Mouse (Mus musculus): ENCODE data around the gene Baiap2l2. TPM values are rescaled to one million over a fixed set of nuclear protein-coding genes. Genes with fewer than 3 reads are reported as not detected.

Baiap2l2 gene
- polyA plus RNA-seq, 1 experiment from 2014 or later = 2.6 TPM

DNA sequence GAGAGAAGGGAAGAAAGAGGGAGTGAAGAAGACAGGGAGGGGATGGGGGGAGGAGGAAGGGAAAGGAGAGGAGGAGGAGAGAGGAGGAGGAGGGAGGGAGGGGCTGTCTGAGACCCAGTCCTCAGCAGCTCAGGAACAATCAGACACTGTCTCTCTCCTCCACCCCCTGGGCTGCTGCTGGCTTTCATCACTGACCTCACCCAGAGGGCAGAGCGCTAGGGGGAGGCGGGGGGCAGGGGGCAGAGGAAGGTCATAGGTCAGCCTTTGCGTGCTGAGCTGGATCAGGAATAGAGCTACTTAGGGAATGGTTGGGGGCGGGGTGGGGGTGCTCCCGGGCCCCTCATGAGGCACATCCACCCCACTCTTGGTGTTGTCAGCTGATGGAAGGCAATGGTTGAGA lies 61.7 kb downstream of the Baiap2l2 start:
- 15% methylated on average over 5 of the region's 5 CpGs for WGBS
- no peaks in the 10 kb centered on the region for H3K9me3 ChIP-seq (replicated peaks; ENCODE audit: control insufficient read depth, low read length)
- DNase-seq (ENCODE audit: low spot score) = no peak

DNA sequence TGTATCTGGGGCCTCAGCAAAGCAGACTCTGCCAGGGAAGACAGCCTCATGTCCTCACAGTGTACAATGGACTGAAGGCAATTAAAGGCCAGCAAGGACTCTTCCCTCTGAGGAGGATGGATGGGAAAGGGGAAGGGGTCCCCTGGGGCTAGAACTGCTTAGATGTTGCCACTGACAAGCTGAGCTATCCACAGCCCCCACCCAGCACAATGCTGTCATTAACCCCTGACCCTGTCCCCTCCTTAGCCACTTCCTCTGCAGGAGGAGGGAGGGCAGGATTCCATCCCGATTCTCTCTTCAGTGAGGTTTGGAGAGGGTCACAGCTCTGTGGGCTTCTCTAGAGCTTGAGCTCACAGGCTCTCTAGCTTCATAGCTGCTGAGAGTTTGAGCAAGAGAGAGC lies 65.8 kb downstream of the Baiap2l2 start:
- Histone ChIP-seq H3K4me3 (ENCODE audit: low read depth, low read length) (no peak overlapping the region), H3K9ac (ENCODE audit: low read length) (0 out of 2 replicates have a peak overlapping the region, but pooled peaks have one; percentile 17), H3K27me3 (replicated peaks; ENCODE audit: control insufficient read depth, insufficient read depth, low read length) (no peaks in the 10 kb centered on the region), H3K9me3 (replicated peaks; ENCODE audit: control insufficient read depth, low read length) (no peaks in the 10 kb centered on the region), H3K27ac (ENCODE audit: low read depth, low read length) (no peak overlapping the region), H3K4me2 (ENCODE audit: low read length) (no peak overlapping the region), H3K4me1 (ENCODE audit: control insufficient read depth, insufficient read depth, low read length) (no peaks in the 10 kb centered on the region), H3K36me3 (ENCODE audit: control insufficient read depth, insufficient read depth, low read length) (no peaks in the 10 kb centered on the region)
- no peak for DNase-seq (ENCODE audit: low spot score)
- WGBS = 0% methylated on average over 1 of the region's 1 CpGs
- ATAC-seq = no peak

More for the DNA sequence above, 61.7 kb downstream of the Baiap2l2 start:
- no peak overlapping the region for H3K4me2 ChIP-seq (ENCODE audit: low read length)
- no peaks in the 10 kb centered on the region for H3K27me3 ChIP-seq (replicated peaks; ENCODE audit: control insufficient read depth, insufficient read depth, low read length)
- H3K4me1 ChIP-seq (ENCODE audit: control insufficient read depth, insufficient read depth, low read length) = no peaks in the 10 kb centered on the region
- ATAC-seq = no peak
- no peaks in the 10 kb centered on the region for H3K36me3 ChIP-seq (ENCODE audit: control insufficient read depth, insufficient read depth, low read length)
- H3K27ac ChIP-seq (ENCODE audit: low read depth, low read length) = no peak overlapping the region
- no peak overlapping the region for H3K9ac ChIP-seq (ENCODE audit: low read length)
- no peak overlapping the region for H3K4me3 ChIP-seq (ENCODE audit: low read depth, low read length)

DNA sequence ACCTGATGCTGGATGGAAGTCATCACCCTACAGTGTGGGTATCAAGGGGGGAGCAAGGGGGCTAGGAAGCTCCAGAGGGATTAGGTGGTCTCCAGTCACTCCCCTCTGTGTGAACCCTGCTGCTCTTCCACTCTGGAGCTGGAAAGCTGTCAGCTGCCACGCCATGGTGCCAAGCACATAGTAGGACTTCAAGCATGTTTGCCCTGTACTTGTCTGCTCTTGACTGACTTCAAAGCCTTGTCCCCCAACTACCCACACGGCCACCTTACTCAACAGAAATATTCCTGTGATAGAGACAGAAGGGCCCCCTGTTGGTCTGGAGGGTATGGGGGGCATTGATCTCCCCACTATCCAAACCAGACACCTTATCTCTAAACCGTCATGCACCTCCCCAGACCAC lies 69.1 kb downstream of the Baiap2l2 start:
- 79% methylated on average over 3 of the region's 3 CpGs for WGBS
- Histone ChIP-seq H3K27ac (ENCODE audit: low read depth, low read length) (no peak overlapping the region), H3K4me2 (ENCODE audit: low read length) (no peak overlapping the region)

DNA sequence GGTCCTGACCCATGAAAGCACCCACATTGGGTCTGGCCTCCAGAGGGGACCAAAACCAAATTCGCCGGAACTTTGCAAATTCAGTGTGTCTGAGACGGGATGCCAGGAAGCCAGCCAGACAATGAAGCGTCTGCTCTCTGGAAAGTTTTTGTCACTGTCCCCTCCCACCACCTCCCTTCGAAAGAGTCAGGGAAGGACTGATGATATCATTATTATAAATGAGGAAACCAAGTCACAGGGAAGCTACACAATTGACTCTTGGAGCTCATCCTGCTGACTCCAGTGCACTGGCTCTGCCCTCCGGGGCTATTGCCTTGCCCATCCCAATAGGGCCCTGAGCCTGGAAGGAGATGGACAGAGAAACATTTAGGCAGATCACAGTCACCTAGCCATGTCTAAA lies 71.7 kb downstream of the Baiap2l2 start:
- ATAC-seq = no peak
- H3K4me3 ChIP-seq (ENCODE audit: low read depth, low read length) = no peak overlapping the region

More for the DNA sequence above, 69.1 kb downstream of the Baiap2l2 start:
- Histone ChIP-seq H3K9ac (ENCODE audit: low read length) (no peak overlapping the region), H3K9me3 (replicated peaks; ENCODE audit: control insufficient read depth, low read length) (no peaks in the 10 kb centered on the region), H3K4me3 (ENCODE audit: low read depth, low read length) (no peak overlapping the region), H3K4me1 (ENCODE audit: control insufficient read depth, insufficient read depth, low read length) (no peaks in the 10 kb centered on the region), H3K36me3 (ENCODE audit: control insufficient read depth, insufficient read depth, low read length) (no peaks in the 10 kb centered on the region), H3K27me3 (replicated peaks; ENCODE audit: control insufficient read depth, insufficient read depth, low read length) (no peaks in the 10 kb centered on the region)
- no peak for DNase-seq (ENCODE audit: low spot score)
- ATAC-seq = no peak

DNA sequence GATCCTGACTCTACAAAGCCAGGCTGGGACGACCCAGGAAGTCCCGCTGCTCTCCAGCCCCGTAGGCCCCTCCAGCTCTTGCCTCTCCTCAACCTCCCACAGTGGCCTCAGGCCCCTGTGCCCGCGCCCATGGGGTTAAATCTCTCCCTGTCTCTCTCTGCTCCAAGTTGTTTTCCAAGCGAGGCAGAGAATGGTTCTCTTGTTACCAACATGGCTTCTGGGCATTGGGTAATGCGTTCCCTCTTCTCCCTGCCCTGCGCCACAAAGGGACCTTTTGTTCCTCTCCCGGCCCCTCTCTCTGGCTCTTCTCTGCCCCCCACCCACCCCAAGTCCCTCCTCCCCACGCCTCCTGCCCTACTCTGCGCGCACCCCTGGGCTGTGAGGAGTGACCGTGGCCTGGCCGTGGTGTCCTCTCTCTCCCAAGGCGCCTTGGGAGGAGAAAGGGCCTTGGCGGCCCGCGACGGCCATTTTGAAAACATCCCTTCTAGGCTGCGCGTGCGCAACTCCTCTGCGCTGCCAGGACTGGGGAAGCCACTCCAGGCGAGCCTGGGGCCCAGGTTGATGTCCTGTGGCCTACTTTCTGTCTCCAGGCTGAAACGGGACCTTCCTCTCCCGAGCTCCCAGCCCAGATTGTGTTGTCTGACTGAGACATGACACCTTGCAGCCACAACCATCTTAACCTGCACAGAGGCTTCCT lies 72.4 kb downstream of the Baiap2l2 start:
- H3K27ac ChIP-seq (ENCODE audit: low read depth, low read length) = no peak overlapping the region
- no peak overlapping the region for H3K4me2 ChIP-seq (ENCODE audit: low read length)
- no peak overlapping the region for H3K9ac ChIP-seq (ENCODE audit: low read length)
- ATAC-seq = no peak
- no peaks in the 10 kb centered on the region for H3K36me3 ChIP-seq (ENCODE audit: control insufficient read depth, insufficient read depth, low read length)
- H3K27me3 ChIP-seq (replicated peaks; ENCODE audit: control insufficient read depth, insufficient read depth, low read length) = no peaks in the 10 kb centered on the region
- no peaks in the 10 kb centered on the region for H3K4me1 ChIP-seq (ENCODE audit: control insufficient read depth, insufficient read depth, low read length)
- no peak for DNase-seq (ENCODE audit: low spot score)
- 81% methylated on average over 26 of the region's 26 CpGs for WGBS
- no peaks in the 10 kb centered on the region for H3K9me3 ChIP-seq (replicated peaks; ENCODE audit: control insufficient read depth, low read length)
- no peak overlapping the region for H3K4me3 ChIP-seq (ENCODE audit: low read depth, low read length)

More for the DNA sequence above, 71.7 kb downstream of the Baiap2l2 start:
- no peak for DNase-seq (ENCODE audit: low spot score)
- Histone ChIP-seq H3K27me3 (replicated peaks; ENCODE audit: control insufficient read depth, insufficient read depth, low read length) (no peaks in the 10 kb centered on the region), H3K27ac (ENCODE audit: low read depth, low read length) (no peak overlapping the region), H3K4me1 (ENCODE audit: control insufficient read depth, insufficient read depth, low read length) (no peaks in the 10 kb centered on the region), H3K36me3 (ENCODE audit: control insufficient read depth, insufficient read depth, low read length) (no peaks in the 10 kb centered on the region), H3K9ac (ENCODE audit: low read length) (no peak overlapping the region), H3K9me3 (replicated peaks; ENCODE audit: control insufficient read depth, low read length) (no peaks in the 10 kb centered on the region), H3K4me2 (ENCODE audit: low read length) (no peak overlapping the region)
- WGBS = 87% methylated on average over 6 of the region's 6 CpGs

DNA sequence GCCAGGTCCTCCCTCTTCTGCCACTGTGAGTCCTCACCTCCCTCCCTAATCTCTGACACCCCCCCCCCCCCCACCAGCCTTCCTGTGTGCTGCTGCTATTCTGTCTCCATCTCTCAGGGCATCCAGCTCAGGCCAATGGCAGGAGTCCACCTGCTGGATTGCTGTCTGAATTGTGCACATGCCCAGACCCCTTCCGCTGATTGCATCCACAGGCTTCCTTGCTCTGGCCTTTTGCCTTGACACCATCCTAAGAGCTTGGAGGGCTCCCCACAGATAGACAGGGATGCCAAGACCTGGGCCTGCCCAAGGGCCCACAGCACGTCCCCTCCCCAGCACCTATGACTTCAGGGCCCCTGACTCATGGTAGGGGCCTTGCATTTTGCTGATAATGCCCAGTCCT lies 75.0 kb downstream of the Baiap2l2 start:
- ATAC-seq = no peak
- DNase-seq (ENCODE audit: low spot score) = no peak
- H3K9me3 ChIP-seq (replicated peaks; ENCODE audit: control insufficient read depth, low read length) = no peaks in the 10 kb centered on the region
- H3K4me2 ChIP-seq (ENCODE audit: low read length) = no peak overlapping the region
- no peak overlapping the region for H3K4me3 ChIP-seq (ENCODE audit: low read depth, low read length)
- no peak overlapping the region for H3K9ac ChIP-seq (ENCODE audit: low read length)
- no peak overlapping the region for H3K27ac ChIP-seq (ENCODE audit: low read depth, low read length)
- H3K4me1 ChIP-seq (ENCODE audit: control insufficient read depth, insufficient read depth, low read length) = no peaks in the 10 kb centered on the region
- H3K27me3 ChIP-seq (replicated peaks; ENCODE audit: control insufficient read depth, insufficient read depth, low read length) = no peaks in the 10 kb centered on the region
- WGBS = 75% methylated on average over 2 of the region's 2 CpGs
- no peaks in the 10 kb centered on the region for H3K36me3 ChIP-seq (ENCODE audit: control insufficient read depth, insufficient read depth, low read length)

DNA sequence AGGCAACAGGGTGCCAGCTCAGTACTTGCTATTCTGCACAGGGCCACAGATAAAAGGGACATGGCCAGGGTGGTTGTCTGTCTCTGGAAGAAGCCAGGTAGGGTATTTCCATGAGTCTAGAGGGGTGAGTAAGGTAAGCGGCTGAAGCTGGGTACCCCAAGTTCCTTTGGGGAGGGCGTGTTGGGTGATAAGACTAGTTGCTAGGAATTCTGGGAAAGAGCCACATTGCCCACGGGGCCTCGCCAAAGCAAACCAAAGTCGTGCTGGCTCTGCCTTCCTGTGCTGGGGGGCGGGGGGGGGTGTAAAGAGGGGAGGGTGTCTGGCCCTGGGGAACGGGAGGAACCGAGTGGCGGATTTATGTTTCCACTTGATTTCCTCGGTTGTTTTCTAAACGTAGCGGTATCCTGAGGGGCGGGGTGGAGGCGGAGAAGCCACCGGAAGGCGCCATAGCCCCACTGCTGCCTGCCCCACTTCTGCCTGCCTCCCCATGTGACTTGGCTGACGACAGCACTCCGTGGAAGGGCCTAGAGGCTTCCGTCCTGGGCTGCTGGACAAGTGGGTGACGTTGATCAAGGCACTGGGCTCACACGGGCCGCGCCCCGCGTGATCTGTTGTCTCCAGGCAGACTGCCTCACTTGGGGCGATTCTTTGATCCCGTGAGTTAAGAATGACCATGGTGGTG lies 76.4 kb downstream of the Baiap2l2 start:
- WGBS = 80% methylated on average over 26 of the region's 27 CpGs
- no peak for DNase-seq (ENCODE audit: low spot score)
- Histone ChIP-seq H3K36me3 (ENCODE audit: control insufficient read depth, insufficient read depth, low read length) (no peaks in the 10 kb centered on the region), H3K9ac (ENCODE audit: low read length) (no peak overlapping the region), H3K27ac (ENCODE audit: low read depth, low read length) (no peak overlapping the region), H3K4me3 (ENCODE audit: low read depth, low read length) (no peak overlapping the region), H3K4me1 (ENCODE audit: control insufficient read depth, insufficient read depth, low read length) (no peaks in the 10 kb centered on the region), H3K27me3 (replicated peaks; ENCODE audit: control insufficient read depth, insufficient read depth, low read length) (no peaks in the 10 kb centered on the region), H3K4me2 (ENCODE audit: low read length) (no peak overlapping the region), H3K9me3 (replicated peaks; ENCODE audit: control insufficient read depth, low read length) (no peaks in the 10 kb centered on the region)
- ATAC-seq = no peak

DNA sequence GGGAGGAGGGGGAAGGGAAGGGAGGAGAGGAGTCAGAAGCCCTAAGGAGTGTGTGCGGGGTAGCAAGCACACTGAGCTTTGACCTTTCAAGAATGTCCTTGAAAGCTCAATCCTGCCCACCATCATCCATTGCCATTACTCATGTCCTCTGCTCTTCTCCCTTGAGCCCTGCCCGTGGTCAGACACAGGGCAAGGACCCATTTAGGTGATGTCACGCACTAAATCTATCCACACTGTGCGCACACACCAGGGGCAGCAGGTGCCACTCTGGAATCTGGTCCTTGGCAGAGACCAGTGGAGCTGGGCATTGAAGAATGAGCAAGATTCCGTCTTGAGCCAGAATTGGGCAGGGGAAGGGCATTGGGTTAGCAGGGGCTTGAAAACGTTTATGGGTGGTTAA lies 77.1 kb downstream of the Baiap2l2 start:
- H3K9ac ChIP-seq (ENCODE audit: low read length) = no peak overlapping the region
- H3K27ac ChIP-seq (ENCODE audit: low read depth, low read length) = no peak overlapping the region
- no peaks in the 10 kb centered on the region for H3K4me1 ChIP-seq (ENCODE audit: control insufficient read depth, insufficient read depth, low read length)
- H3K36me3 ChIP-seq (ENCODE audit: control insufficient read depth, insufficient read depth, low read length) = no peaks in the 10 kb centered on the region
- H3K4me2 ChIP-seq (ENCODE audit: low read length) = no peak overlapping the region
- H3K27me3 ChIP-seq (replicated peaks; ENCODE audit: control insufficient read depth, insufficient read depth, low read length) = no peaks in the 10 kb centered on the region
- H3K4me3 ChIP-seq (ENCODE audit: low read depth, low read length) = no peak overlapping the region
- no peaks in the 10 kb centered on the region for H3K9me3 ChIP-seq (replicated peaks; ENCODE audit: control insufficient read depth, low read length)
- no peak for DNase-seq (ENCODE audit: low spot score)
- WGBS = 81% methylated on average over 6 of the region's 6 CpGs
- ATAC-seq = no peak

All from forebrain, embryonic 14.5 days (tissue).